Mouse (Mus musculus) heart, adult 18-20 months (tissue): ENCODE measurements around the gene Crp. TPM values are rescaled to one million over a fixed set of nuclear protein-coding genes. Genes with fewer than 3 reads are reported as not detected.
A peak's percentile ranks its signal among the peaks of the same experiment; 100 is the strongest.

ENCODE experiments used
- DNase-seq, 2 experiments: peaks; one replicate each; pipeline ENCODE4 v3.0.0; 2021 to 2022; ENCODE audit warnings: mixed read lengths in 1 of 2
- long read RNA-seq, 2 experiments: library from polyadenylated mRNA; stranded (forward); transcript quantifications; one replicate each; pipeline ENCODE4 v2.0.0; 2021
- total RNA-seq, 2 experiments: library from RNA; stranded (reverse); gene quantifications; 2 replicates each; pipeline ENCODE4 v1.2.3; 2021

The Crp gene
- total RNA-seq, result under 1 TPM in 1 of 2 experiments, not detected in 1; 0.33 TPM
- long read RNA-seq, experiment 1, result 0 reads
- long read RNA-seq, experiment 2, result 0 reads

- DNase-seq, result no peak
Measured at GRCm38 (mm10) chr1:172697844-172698243, at the start of gene Crp. Gene Crp (plus strand): TSS chr1:172698055.

GRCm38 (mm10) chr1:172649396-172649795 is 48.5 kb upstream of the Crp start:
- DNase-seq, result no peak

- DNase-seq, result peak in 1 of 2 experiments; percentile 37
Measured at GRCm38 (mm10) chr1:172650519-172651287, 47.2 kb upstream of the Crp start.

- no peak for DNase-seq
Measured at GRCm38 (mm10) chr1:172651288-172651987, 46.4 kb upstream of the Crp start.

- no peak for DNase-seq
Measured at GRCm38 (mm10) chr1:172652040-172652662, 45.7 kb upstream of the Crp start.

GRCm38 (mm10) chr1:172653900-172654299 is 44.0 kb upstream of the Crp start:
- no peak for DNase-seq

GRCm38 (mm10) chr1:172657266-172657665 is 40.6 kb upstream of the Crp start:
- DNase-seq, result no peak

- peak in 1 of 2 experiments; percentile 12 for DNase-seq
Measured at GRCm38 (mm10) chr1:172659688-172660087, 38.2 kb upstream of the Crp start.

GRCm38 (mm10) chr1:172665457-172665856 is 32.4 kb upstream of the Crp start:
- DNase-seq, result no peak

- no peak for DNase-seq
Measured at GRCm38 (mm10) chr1:172667597-172667996, 30.3 kb upstream of the Crp start.

- no peak for DNase-seq
Measured at GRCm38 (mm10) chr1:172670716-172671115, 27.1 kb upstream of the Crp start.

GRCm38 (mm10) chr1:172680742-172681141 is 17.1 kb upstream of the Crp start:
- DNase-seq, result no peak

GRCm38 (mm10) chr1:172683551-172683950 is 14.3 kb upstream of the Crp start:
- DNase-seq, result no peak

GRCm38 (mm10) chr1:172683957-172684356 is 13.9 kb upstream of the Crp start:
- no peak for DNase-seq

- DNase-seq, result peak in 1 of 2 experiments; percentile 6
Measured at GRCm38 (mm10) chr1:172685178-172685577, 12.7 kb upstream of the Crp start.

GRCm38 (mm10) chr1:172697422-172697821 is 433 bp upstream of the Crp start:
- no peak for DNase-seq

- DNase-seq, result no peak
Measured at GRCm38 (mm10) chr1:172700814-172701213, 3.0 kb downstream of the Crp start.

- DNase-seq, result no peak
Measured at GRCm38 (mm10) chr1:172701381-172701780, 3.5 kb downstream of the Crp start.

GRCm38 (mm10) chr1:172701901-172702300 is 4.0 kb downstream of the Crp start:
- no peak for DNase-seq

GRCm38 (mm10) chr1:172704769-172705168 is 6.9 kb downstream of the Crp start:
- no peak for DNase-seq

- no peak for DNase-seq
Measured at GRCm38 (mm10) chr1:172706243-172706642, 8.4 kb downstream of the Crp start.

- DNase-seq, result no peak
Measured at GRCm38 (mm10) chr1:172709788-172710350, 12.0 kb downstream of the Crp start.

- peak; percentile 5 to 12 for DNase-seq
Measured at GRCm38 (mm10) chr1:172711396-172711795, 13.5 kb downstream of the Crp start.
